Mouse (Mus musculus) stomach, postnatal 0 days (tissue): ENCODE measurements around the gene Ube2j2.

Experiments
- CTCF ChIP-seq: IDR thresholded peaks from 2 replicates; pipeline ENCODE4 v1.5.1; 2016; ENCODE audit warnings: antibody characterized with exemption, low read depth, mild to moderate bottlenecking, moderate library complexity
- EP300 ChIP-seq: optimal IDR thresholded peaks from 2 replicates; pipeline ENCODE3; 2016; ENCODE audit warnings: antibody characterized with exemption

DNA sequence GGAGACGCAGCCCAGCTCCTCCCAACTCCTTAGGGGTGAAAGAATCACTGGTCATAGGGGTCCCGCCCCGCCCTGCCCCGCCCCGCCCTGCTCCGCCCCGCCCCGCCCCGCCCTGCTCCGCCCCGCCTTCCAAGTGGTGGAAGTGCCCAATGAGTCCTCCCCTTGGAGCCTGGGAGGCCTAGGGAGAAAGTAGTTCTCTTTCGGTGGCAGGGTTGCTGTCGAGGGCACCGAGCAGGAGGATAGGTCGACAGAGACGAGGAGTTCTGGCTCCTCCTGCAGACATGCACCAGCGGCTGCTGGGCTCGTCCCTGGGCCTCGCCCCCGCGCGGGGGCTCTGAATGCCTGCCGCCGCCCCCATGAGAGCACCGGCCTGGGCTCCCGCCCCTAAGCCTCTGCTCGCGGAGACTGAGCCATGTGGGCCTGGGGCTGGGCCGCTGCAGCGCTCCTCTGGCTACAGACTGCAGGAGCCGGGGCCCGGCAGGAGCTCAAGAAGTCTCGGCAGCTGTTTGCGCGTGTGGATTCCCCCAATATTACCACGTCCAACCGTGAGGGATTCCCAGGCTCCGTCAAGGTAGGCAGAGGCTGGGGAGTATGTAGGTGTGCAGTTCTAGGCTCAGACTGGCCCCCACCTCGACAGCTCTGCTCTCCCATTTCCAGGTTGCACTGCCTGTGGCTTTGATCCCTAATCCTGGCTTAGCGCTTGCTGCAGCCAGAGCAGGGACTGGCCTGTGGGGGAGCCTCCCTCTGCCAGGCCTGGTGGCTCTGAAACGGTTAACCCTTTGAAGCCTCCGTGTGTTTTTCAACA lies 18.7 kb downstream of the Ube2j2 start, which contains the start of gene C1qtnf12:
- TF ChIP-seq CTCF (no peak), EP300 (no peak)
